Mouse (Mus musculus) forebrain, embryonic 14.5 days (tissue): ENCODE measurements around the gene Cdc40. TPM values are rescaled to one million over a fixed set of nuclear protein-coding genes. Genes with fewer than 3 reads are reported as not detected.
"Not testable (repeated sequence)": the region's sequence is repeated elsewhere in the genome, so short reads cannot be mapped to it uniquely, and the experiment has no call there.

Source experiments
- ATAC-seq: fragments of 200-750 bp; cut with Nextera tagmentation; 2 replicates; pipeline ENCODE4 v1.8.0; 2017; ENCODE audit warnings: mild to moderate bottlenecking, moderate library complexity
- DNase-seq: peaks from one replicate; pipeline ENCODE4 v3.0.0-alpha.2; 2015; ENCODE audit warnings: low spot score
- H3K27ac ChIP-seq: fragments of 300-500 bp; sonication (generic); 2 replicates; pipeline ENCODE4 v1.5.1; 2014; ENCODE audit warnings: low read depth, mild to moderate bottlenecking, control low read depth, low read length, moderate library complexity
- H3K27me3 ChIP-seq: fragments of 300-500 bp; sonication (generic); replicated peaks from 2 replicates; pipeline ENCODE4 v1.6.1; 2014; ENCODE audit warnings: low read length, control low read depth, mixed read lengths; ENCODE audit not compliant: control insufficient read depth, insufficient read depth
- H3K36me3 ChIP-seq: fragments of 300-500 bp; sonication (generic); 2 replicates; pipeline ENCODE4 v1.6.1; 2014; ENCODE audit warnings: low read length, control low read depth; ENCODE audit not compliant: control insufficient read depth, insufficient read depth
- H3K4me1 ChIP-seq: fragments of 300-500 bp; sonication (generic); 2 replicates; pipeline ENCODE4 v1.6.1; 2014; ENCODE audit warnings: antibody characterized with exemption, low read length, control low read depth; ENCODE audit not compliant: control insufficient read depth, insufficient read depth
- H3K4me2 ChIP-seq: fragments of 300-500 bp; sonication (generic); 2 replicates; pipeline ENCODE4 v1.6.1; 2014; ENCODE audit warnings: mild to moderate bottlenecking, control low read depth, low read length
- H3K4me3 ChIP-seq: fragments of 300-500 bp; sonication (generic); 2 replicates; pipeline ENCODE4 v1.5.1; 2014; ENCODE audit warnings: low read depth, low read length, control low read depth
- H3K9ac ChIP-seq: fragments of 300-500 bp; sonication (generic); 2 replicates; pipeline ENCODE4 v1.6.1; 2014; ENCODE audit warnings: mild to moderate bottlenecking, low read length, control low read depth, moderate library complexity
- H3K9me3 ChIP-seq: fragments of 300-500 bp; sonication (generic); replicated peaks from 2 replicates; pipeline ENCODE4 v1.6.1; 2016; ENCODE audit warnings: low read length, control low read depth, mixed read lengths; ENCODE audit not compliant: control insufficient read depth
- WGBS: fragments of 180-500 bp; shearing (Covaris S2); extraction: QIAGEN DNeasy Blood & Tissue Kit; methylation state at CpG from one replicate; pipeline ENCODE4 v1.1.7; 2014; 5-methylcytosine and 5-hydroxymethylcytosine counted together
- polyA plus RNA-seq: library from polyadenylated mRNA; unstranded; fragments of >200 nt; fragmentation: Nextera tagmentation; extraction: Ambion mirVana; gene quantifications from 2 replicates; pipeline ENCODE4 v1.2.1, GENCODE M21; 2014

Gene Cdc40
- polyA plus RNA-seq, 1 experiment from 2014 or later, result 28.0 TPM

- H3K36me3 ChIP-seq, result 0 out of 2 replicates have a peak, but pooled peaks cover 9% of the 10 kb centered on the region
- no peak overlapping the region for H3K9ac ChIP-seq
- no peak overlapping the region for H3K4me2 ChIP-seq
- ATAC-seq, result no peak
- H3K27me3 ChIP-seq, result no peaks in the 10 kb centered on the region
- H3K4me3 ChIP-seq, result no peak overlapping the region
- no peak overlapping the region for H3K27ac ChIP-seq
- no peaks in the 10 kb centered on the region for H3K4me1 ChIP-seq
- 89% methylated on average over 4 of the region's 4 CpGs for WGBS
- DNase-seq, result no peak
- no peaks in the 10 kb centered on the region for H3K9me3 ChIP-seq
Observed at GRCm38 (mm10) chr10:40827706-40828105, 55.4 kb downstream of the Cdc40 start.

GRCm38 (mm10) chr10:40825952-40826351, 57.2 kb downstream of the Cdc40 start:
- Histone ChIP-seq H3K4me2 (no peak overlapping the region), H3K9ac (no peak overlapping the region), H3K9me3 (no peaks in the 10 kb centered on the region), H3K4me3 (no peak overlapping the region), H3K27ac (no peak overlapping the region), H3K4me1 (no peaks in the 10 kb centered on the region), H3K36me3 (no peaks in the 10 kb centered on the region), H3K27me3 (no peaks in the 10 kb centered on the region)
- ATAC-seq, result no peak
- DNase-seq, result peak; percentile 7
- 76% methylated on average over 6 of the region's 6 CpGs for WGBS

GRCm38 (mm10) chr10:40816471-40816870, 66.6 kb downstream of the Cdc40 start:
- 55% methylated on average over 6 of the region's 6 CpGs for WGBS
- Histone ChIP-seq H3K36me3 (no peaks in the 10 kb centered on the region), H3K4me1 (no peaks in the 10 kb centered on the region), H3K9me3 (no peaks in the 10 kb centered on the region), H3K4me3 (no peak overlapping the region), H3K9ac (no peak overlapping the region), H3K27ac (no peak overlapping the region), H3K27me3 (no peaks in the 10 kb centered on the region), H3K4me2 (no peak overlapping the region)
- ATAC-seq (no peak), DNase-seq (no peak)

GRCm38 (mm10) chr10:40813627-40814026, 69.5 kb downstream of the Cdc40 start:
- WGBS, result 68% methylated on average over 4 of the region's 4 CpGs
- no peaks in the 10 kb centered on the region for H3K4me1 ChIP-seq
- H3K27me3 ChIP-seq, result no peaks in the 10 kb centered on the region
- H3K9me3 ChIP-seq, result no peaks in the 10 kb centered on the region
- no peaks in the 10 kb centered on the region for H3K36me3 ChIP-seq
- H3K9ac ChIP-seq, result no peak overlapping the region
- no peak for ATAC-seq
- no peak overlapping the region for H3K4me2 ChIP-seq
- no peak overlapping the region for H3K27ac ChIP-seq
- peak; percentile 7 for DNase-seq
- H3K4me3 ChIP-seq, result no peak overlapping the region

GRCm38 (mm10) chr10:40809411-40809910, 73.7 kb downstream of the Cdc40 start:
- 28% methylated on average over 5 of the region's 5 CpGs for WGBS
- DNase-seq, H3K27ac ChIP-seq: not testable (repeated sequence)

GRCm38 (mm10) chr10:40806221-40806620, 76.9 kb downstream of the Cdc40 start:
- Histone ChIP-seq H3K27me3 (no peaks in the 10 kb centered on the region), H3K36me3 (no peaks in the 10 kb centered on the region), H3K9me3 (no peaks in the 10 kb centered on the region), H3K27ac (no peak overlapping the region), H3K9ac (no peak overlapping the region), H3K4me1 (0 out of 2 replicates have a peak, but pooled peaks cover 4% of the 10 kb centered on the region), H3K4me3 (no peak overlapping the region), H3K4me2 (no peak overlapping the region)
- no peak for DNase-seq
- no peak for ATAC-seq
- WGBS, result 87% methylated on average over 4 of the region's 4 CpGs

More at GRCm38 (mm10) chr10:40809411-40809910, 73.7 kb downstream of the Cdc40 start:
- not testable (repeated sequence) for H3K9ac ChIP-seq, H3K9me3 ChIP-seq, H3K36me3 ChIP-seq, H3K4me1 ChIP-seq, H3K4me2 ChIP-seq, ATAC-seq, H3K27me3 ChIP-seq, H3K4me3 ChIP-seq

GRCm38 (mm10) chr10:40805221-40805620, 77.9 kb downstream of the Cdc40 start:
- DNase-seq (no peak), ATAC-seq (no peak)
- no peaks in the 10 kb centered on the region for H3K36me3 ChIP-seq
- H3K4me2 ChIP-seq, result no peak overlapping the region
- H3K27ac ChIP-seq, result no peak overlapping the region
- H3K9ac ChIP-seq, result no peak overlapping the region
- 52% methylated on average over 1 of the region's 1 CpGs for WGBS
- no peak overlapping the region for H3K4me3 ChIP-seq
- H3K9me3 ChIP-seq, result no peaks in the 10 kb centered on the region
- 0 out of 2 replicates have a peak, but pooled peaks cover 4% of the 10 kb centered on the region for H3K4me1 ChIP-seq
- no peaks in the 10 kb centered on the region for H3K27me3 ChIP-seq

- 82% methylated on average over 3 of the region's 3 CpGs for WGBS
- H3K9me3 ChIP-seq, result no peaks in the 10 kb centered on the region
- no peak overlapping the region for H3K27ac ChIP-seq
- DNase-seq, result no peak
- H3K36me3 ChIP-seq, result no peaks in the 10 kb centered on the region
- H3K9ac ChIP-seq, result no peak overlapping the region
- no peak overlapping the region for H3K4me3 ChIP-seq
- H3K4me1 ChIP-seq, result no peaks in the 10 kb centered on the region
- no peaks in the 10 kb centered on the region for H3K27me3 ChIP-seq
- no peak overlapping the region for H3K4me2 ChIP-seq
- ATAC-seq, result no peak
Observed at GRCm38 (mm10) chr10:40792115-40792514, 91.0 kb downstream of the Cdc40 start.

GRCm38 (mm10) chr10:40790406-40790805, 92.7 kb downstream of the Cdc40 start:
- H3K27me3 ChIP-seq, result no peaks in the 10 kb centered on the region
- DNase-seq (no peak), ATAC-seq (no peak)
- no peak overlapping the region for H3K9ac ChIP-seq
- no peak overlapping the region for H3K27ac ChIP-seq
- H3K4me2 ChIP-seq, result no peak overlapping the region
- H3K4me3 ChIP-seq, result no peak overlapping the region
- WGBS, result 80% methylated on average over 3 of the region's 3 CpGs
- H3K9me3 ChIP-seq, result no peaks in the 10 kb centered on the region
- H3K4me1 ChIP-seq, result no peaks in the 10 kb centered on the region
- H3K36me3 ChIP-seq, result no peaks in the 10 kb centered on the region
